Mouse (Mus musculus) liver, adult 2 months (tissue): ENCODE measurements at regions not wholly inside any gene's neighbourhood (a gene's known extent, or its start where the extent isn't known, plus 50 kb on each side); places are given as distances from the start of the nearest gene placed in this dataset.

ENCODE experiments used
- CTCF ChIP-seq: fragments of 200-500 bp; IDR thresholded peaks from 2 replicates; pipeline ENCODE4 v1.5.1; 2011; ENCODE audit warnings: low read depth, low read length, control low read depth
- POLR2A ChIP-seq: fragments of 200-500 bp; IDR thresholded peaks from 2 replicates; pipeline ENCODE4 v1.6.1; 2011; ENCODE audit warnings: low read length, control low read depth; ENCODE audit not compliant: insufficient read depth; ENCODE audit errors: extremely low read depth

DNA sequence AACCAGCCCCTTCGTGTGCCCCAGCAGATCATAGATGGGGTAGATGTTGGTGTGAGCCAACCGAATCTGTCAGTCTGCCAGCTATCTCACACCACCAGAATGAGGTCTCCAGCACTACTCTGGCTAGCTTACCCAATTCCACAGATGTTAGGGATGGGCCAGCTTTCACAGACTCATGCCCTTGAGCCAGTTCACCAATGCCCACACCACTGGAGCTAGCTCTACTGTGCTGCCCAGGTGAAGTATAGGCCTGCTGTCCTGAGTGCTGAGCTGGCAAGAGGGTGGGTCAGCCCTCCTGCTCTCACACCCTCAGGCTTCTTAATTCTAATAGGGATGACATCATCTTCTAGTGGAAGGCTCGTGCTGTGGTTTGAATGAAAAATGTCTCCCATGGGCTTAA lies 201.5 kb upstream of the Kdm8 start:
- TF ChIP-seq CTCF (no peak), POLR2A (no peak)
